Mouse (Mus musculus) lung, postnatal 0 days (tissue): ENCODE data around the gene Nosip.

Source experiments
- CTCF ChIP-seq: IDR thresholded peaks from 2 replicates; pipeline ENCODE4 v1.5.1; 2016; ENCODE audit warnings: antibody characterized with exemption, mild to moderate bottlenecking
- EP300 ChIP-seq: IDR thresholded peaks from 2 replicates; pipeline ENCODE4 v1.6.1; 2016; ENCODE audit warnings: antibody characterized with exemption, mild to moderate bottlenecking, control low read depth

DNA sequence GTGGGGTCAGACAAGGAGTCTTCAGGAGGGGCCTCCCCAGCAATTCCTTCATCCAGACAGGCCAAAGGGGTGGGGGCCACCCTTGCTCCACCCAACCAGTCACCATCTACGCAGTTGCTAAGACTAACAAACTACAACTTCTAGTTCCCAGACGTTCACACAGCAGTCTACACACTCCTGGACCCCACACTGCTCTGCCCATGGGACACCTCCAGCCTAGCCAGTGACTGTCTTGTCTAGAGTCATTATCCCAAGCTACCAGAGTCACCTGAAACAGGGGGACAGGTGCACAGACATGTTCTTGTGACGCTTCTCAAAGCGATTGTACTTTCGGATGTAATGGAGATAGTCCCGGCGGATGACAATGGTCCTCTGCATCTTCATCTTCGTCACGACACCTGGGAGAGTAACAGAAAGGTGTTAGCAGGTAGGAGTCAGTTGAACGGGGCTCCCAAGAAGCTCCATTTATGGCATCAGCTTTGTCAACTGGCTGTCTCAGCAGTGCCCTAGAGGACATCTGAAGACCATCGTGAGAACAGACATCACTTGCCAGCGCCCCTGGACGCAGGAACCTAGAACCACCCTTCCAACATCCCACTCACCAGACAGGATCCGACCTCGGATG, 60.4 kb downstream of the Nosip start:
- TF ChIP-seq CTCF (no peak), EP300 (no peak)
